Mouse (Mus musculus) CD4-positive, CD25-positive, alpha-beta regulatory T cell (primary cell): ENCODE measurements around the gene Add1. TPM values are rescaled to one million over a fixed set of nuclear protein-coding genes. Genes with fewer than 3 reads are reported as not detected.

ENCODE experiments used
- polyA plus RNA-seq: library from polyadenylated mRNA; unstranded; fragments of 100-300 nt; shearing (Covaris generic); gene quantifications from one replicate; pipeline ENCODE4 v1.2.1, GENCODE M21; 2017

The Add1 gene
- polyA plus RNA-seq = 332 TPM

GRCm38 (mm10) chr5:34573268-34574221 is at the start of gene Add1:
Gene Add1, plus strand, starts transcription at chr5:34573664.

GRCm38 (mm10) chr5:34525663-34526476 is 47.6 kb upstream of the Add1 start, which contains the start of gene Sh3bp2:
Gene Sh3bp2, plus strand, starts transcription at chr5:34525838.

GRCm38 (mm10) chr5:34636481-34637287 is 63.2 kb downstream of the Add1 start, which contains the start of gene Mfsd10:
Gene Mfsd10, minus strand, starts transcription at chr5:34637212.

GRCm38 (mm10) chr5:34659686-34660590 is 86.5 kb downstream of the Add1 start, which contains the start of the genes Nop14 and Grk4:
Gene Nop14, minus strand, starts transcription at chr5:34660148.
Gene Grk4, plus strand, starts transcription at chr5:34660379.

Other genes with a start within 250 kb of the Add1 start
- gene Rnf4, start 237.4 kb upstream of the Add1 start, polyA plus RNA-seq = 147 TPM
- gene Fam193a, start 203.7 kb upstream of the Add1 start, polyA plus RNA-seq = 24.2 TPM
- 30.3 TPM for gene Tnip2, start 59.7 kb upstream of the Add1 start, polyA plus RNA-seq
- 15.5 TPM for gene Sh3bp2, start 47.8 kb upstream of the Add1 start, polyA plus RNA-seq
- gene Mfsd10, start 63.5 kb downstream of the Add1 start, polyA plus RNA-seq = 69.9 TPM
- gene Nop14, start 86.5 kb downstream of the Add1 start, polyA plus RNA-seq = 40.2 TPM
- 10.1 TPM for gene Grk4, start 86.7 kb downstream of the Add1 start, polyA plus RNA-seq
- 21.4 TPM for gene Htt, start 188.1 kb downstream of the Add1 start, polyA plus RNA-seq